Mouse (Mus musculus) bone marrow, adult 2 months (tissue): ENCODE measurements around the gene Kcnj14.

ENCODE experiments used
- CTCF ChIP-seq: fragments of 200-500 bp; IDR thresholded peaks from 2 replicates; pipeline ENCODE4 v1.5.1; 2011; ENCODE audit warnings: low read length, control low read depth; ENCODE audit not compliant: control insufficient read depth, insufficient read depth
- POLR2A ChIP-seq: fragments of 200-500 bp; IDR thresholded peaks from 2 replicates; pipeline ENCODE4 v1.6.1; 2011; ENCODE audit warnings: low read depth, mild to moderate bottlenecking, control low read depth, low read length, borderline replicate concordance; ENCODE audit not compliant: control insufficient read depth

DNA sequence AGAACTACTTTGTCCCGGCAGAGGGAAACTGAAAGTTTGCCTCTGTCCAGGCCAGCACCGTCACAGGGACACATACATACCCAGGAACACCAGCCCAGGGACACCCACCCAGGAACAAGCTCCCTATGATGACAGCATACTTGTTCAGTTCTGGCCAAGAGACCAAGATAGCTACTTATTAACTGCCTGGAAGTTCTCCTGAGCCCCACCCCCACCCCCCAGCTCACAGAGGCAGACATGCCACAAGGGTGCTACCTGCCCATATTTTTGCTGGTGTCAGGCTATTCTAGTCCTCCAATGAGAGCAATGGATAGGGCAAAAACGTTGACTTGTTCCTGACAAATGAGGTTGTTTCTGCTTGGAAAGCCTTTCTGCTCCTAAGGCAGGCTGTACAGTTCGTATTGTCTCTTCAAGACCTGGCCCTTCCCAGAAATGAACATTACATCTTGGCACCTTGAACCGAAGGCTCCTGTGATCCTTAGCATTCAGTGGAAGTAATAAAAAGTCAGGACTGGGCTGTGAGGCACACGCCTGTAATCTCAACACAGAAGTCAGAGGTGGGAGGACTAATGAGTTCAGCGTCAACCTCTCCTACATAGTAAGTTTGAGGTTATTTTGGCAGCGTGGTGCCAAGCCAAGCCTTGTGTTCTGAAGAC lies 54.0 kb downstream of the Kcnj14 start:
- TF ChIP-seq CTCF: no peak
- no peak for TF ChIP-seq POLR2A
